Mouse (Mus musculus) cortical plate, adult 2 months (tissue): Measurements from ENCODE around the gene Frmd4a.

Source experiments
- CTCF ChIP-seq: fragments of 200-500 bp; IDR thresholded peaks from 2 replicates; pipeline ENCODE4 v1.5.1; 2011; ENCODE audit warnings: mild to moderate bottlenecking, control low read depth, low read length; ENCODE audit not compliant: insufficient read depth; ENCODE audit errors: extremely low read depth
- POLR2A ChIP-seq: fragments of 200-500 bp; IDR thresholded peaks from 2 replicates; pipeline ENCODE4 v1.6.1; 2011; ENCODE audit warnings: mild to moderate bottlenecking, low read length, control low read depth; ENCODE audit not compliant: insufficient read depth; ENCODE audit errors: extremely low read depth

DNA sequence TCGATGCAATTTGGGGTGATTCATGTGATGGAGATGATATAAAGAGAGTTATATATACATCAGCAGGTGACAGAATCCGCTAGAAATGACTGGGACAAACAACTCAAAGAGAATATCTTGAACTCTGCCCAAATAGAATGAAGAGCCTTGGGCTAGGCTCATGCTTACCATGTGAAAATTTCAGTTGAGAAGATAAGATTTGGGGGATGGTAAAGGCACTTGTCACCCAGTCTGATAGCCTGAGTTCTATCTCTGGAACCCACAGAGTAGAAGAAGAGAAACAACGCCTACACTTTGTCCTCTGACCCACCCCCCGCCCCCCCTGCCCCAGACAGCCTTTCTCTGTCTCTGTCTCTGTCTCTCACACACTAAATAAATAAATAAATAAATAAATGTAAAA, 535.0 kb downstream of the Frmd4a start:
- TF ChIP-seq CTCF (no peak), POLR2A (no peak)
